Comparison of ENCODE assay signal across 8 mouse cellular contexts in the genomic region with DNA sequence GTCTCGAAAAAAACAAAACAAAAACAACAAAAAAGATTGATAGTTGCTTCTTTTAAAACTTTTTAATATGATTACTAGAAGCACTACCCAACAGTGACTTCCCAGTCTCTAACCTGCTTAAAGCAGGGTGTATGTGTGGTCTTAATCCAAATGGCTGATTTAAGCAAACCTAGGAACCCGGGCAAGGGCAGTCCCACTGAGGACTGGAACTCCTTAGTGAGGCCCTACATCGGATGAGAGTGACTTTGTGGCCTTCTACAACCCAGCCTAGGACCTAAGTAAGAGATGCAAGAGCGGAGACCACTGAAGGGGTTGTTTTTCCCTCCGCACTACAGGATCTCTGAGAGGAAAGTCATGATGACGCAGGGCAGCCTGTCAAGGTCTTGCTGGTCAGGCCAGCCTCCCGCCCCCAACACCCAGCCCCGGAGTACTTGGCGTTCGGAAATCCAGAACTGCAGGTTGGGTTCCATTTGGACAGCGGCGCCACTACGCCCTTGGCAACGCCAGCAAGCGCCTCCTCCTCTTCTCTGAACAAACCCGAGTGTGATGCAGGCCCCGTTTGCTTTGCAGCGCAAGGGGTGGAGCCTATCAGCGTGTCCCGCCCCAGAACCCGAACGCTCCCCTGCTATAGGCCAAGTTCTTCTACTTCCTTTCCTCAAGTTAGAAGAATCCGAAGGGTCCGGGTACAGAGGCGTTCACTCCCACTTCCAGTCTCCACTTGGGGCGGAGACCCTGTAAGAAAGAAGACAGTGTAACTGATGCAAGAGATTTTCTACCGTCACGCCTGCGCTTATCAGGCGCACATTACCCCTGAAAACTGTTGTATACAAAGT. TPM values are rescaled to one million over a fixed set of nuclear protein-coding genes. Genes with fewer than 3 reads are reported as not detected.
DNase-seq lines count a peak whose midpoint lies in the region; ATAC-seq and TF ChIP-seq lines count a peak whose summit lies in the region.

A gene (minus strand): TSS at position 612 of the 833 bp plus-strand sequence.

- peak within 1 kb of the TSS; percentile 87 for H3K4me2 ChIP-seq in heart, embryonic 12.5 days
- peak within 1 kb of the TSS; percentile 71 for H3K4me2 ChIP-seq in kidney, postnatal 0 days (ENCODE audit: low read length)
- H3K4me2 ChIP-seq in liver, embryonic 11.5 days: peak within 1 kb of the TSS; percentile 84
- peak within 1 kb of the TSS; percentile 51 for H3K4me2 ChIP-seq in stomach, embryonic 14.5 days (replicated peaks; ENCODE audit: low read depth, low read length)

- 4% methylated on average over 30 of the region's 30 CpGs for WGBS in heart, embryonic 12.5 days
- 3% methylated on average over 30 of the region's 30 CpGs for WGBS in kidney, postnatal 0 days
- 3% methylated on average over 30 of the region's 30 CpGs for WGBS in liver, embryonic 11.5 days
- WGBS in stomach, embryonic 14.5 days: 3% methylated on average over 30 of the region's 30 CpGs

- H3K27ac ChIP-seq in heart, embryonic 12.5 days (ENCODE audit: poor library complexity, severe bottlenecking): peak within 1 kb of the TSS; percentile 69
- H3K27ac ChIP-seq in kidney, postnatal 0 days: peak within 1 kb of the TSS; percentile 72
- peak within 1 kb of the TSS; percentile 39; the same call in 1 of the 2 replicates for H3K27ac ChIP-seq in liver, embryonic 11.5 days (ENCODE audit: low read depth, low read length)
- H3K27ac ChIP-seq in stomach, embryonic 14.5 days (ENCODE audit: low read length): peak within 1 kb of the TSS; percentile 39; the same call in 1 of the 2 replicates

- H3K9me3 ChIP-seq in erythroblast, embryonic 14.5 days (ENCODE audit: control insufficient read depth, low read length): no peaks in the 10 kb centered on the region
- no peaks in the 10 kb centered on the region for H3K9me3 ChIP-seq in heart, embryonic 12.5 days (replicated peaks)
- H3K9me3 ChIP-seq in kidney, postnatal 0 days (replicated peaks; ENCODE audit: low read length): no peaks in the 10 kb centered on the region
- H3K9me3 ChIP-seq in liver, embryonic 11.5 days (ENCODE audit: control insufficient read depth, low read length): no peaks in the 10 kb centered on the region
- H3K9me3 ChIP-seq in stomach, embryonic 14.5 days (ENCODE audit: control insufficient read depth, low read depth, low read length): no peaks in the 10 kb centered on the region

- peak within 1 kb of the TSS; percentile 14 for H3ac ChIP-seq in C2C12 (ENCODE audit: control insufficient read depth, insufficient read length, low read depth)

- H3K36me3 ChIP-seq in C2C12 (ENCODE audit: control insufficient read depth, insufficient read depth): peaks cover 18% of the 10 kb centered on the region
- H3K36me3 ChIP-seq in erythroblast, embryonic 14.5 days (ENCODE audit: control insufficient read depth): peaks cover 49% of the 10 kb centered on the region
- peaks cover 20% of the 10 kb centered on the region for H3K36me3 ChIP-seq in heart, embryonic 12.5 days
- H3K36me3 ChIP-seq in kidney, postnatal 0 days (ENCODE audit: insufficient read depth, low read length): peaks cover 16% of the 10 kb centered on the region
- H3K36me3 ChIP-seq in liver, embryonic 11.5 days (ENCODE audit: control insufficient read depth, insufficient read depth, low read length): peaks cover 8% of the 10 kb centered on the region; the same call in 1 of the 2 replicates
- H3K36me3 ChIP-seq in stomach, embryonic 14.5 days (ENCODE audit: control insufficient read depth, insufficient read depth, low read length): peaks cover 5% of the 10 kb centered on the region; the same call in 1 of the 2 replicates

- no peak; the same call in 1 of the 2 replicates for TF ChIP-seq POLR2A in brain, embryonic 14.5 days (IDR thresholded peaks at IDR 0.05; ENCODE audit: borderline replicate concordance, extremely low read depth, insufficient read depth, insufficient read length, poor library complexity, severe bottlenecking)

- peak within 1 kb of the TSS; percentile 79 for H3K9ac ChIP-seq in heart, embryonic 12.5 days
- H3K9ac ChIP-seq in kidney, postnatal 0 days (ENCODE audit: low read depth, low read length): peak within 1 kb of the TSS; percentile 62
- H3K9ac ChIP-seq in liver, embryonic 11.5 days (ENCODE audit: low read depth, low read length): peak within 1 kb of the TSS; percentile 70
- H3K9ac ChIP-seq in stomach, embryonic 14.5 days (replicated peaks; ENCODE audit: low read depth, low read length): peak within 1 kb of the TSS; percentile 37

- H3K79me3 ChIP-seq in C2C12 (ENCODE audit: low read depth): peaks cover 1% of the 10 kb centered on the region

- H3K27me3 ChIP-seq in C2C12 (ENCODE audit: control insufficient read depth, insufficient read depth, insufficient read length): no peaks in the 10 kb centered on the region
- no peaks in the 10 kb centered on the region for H3K27me3 ChIP-seq in erythroblast, embryonic 14.5 days (ENCODE audit: control insufficient read depth)
- no peaks in the 10 kb centered on the region for H3K27me3 ChIP-seq in heart, embryonic 12.5 days (replicated peaks)
- no peaks in the 10 kb centered on the region for H3K27me3 ChIP-seq in kidney, postnatal 0 days (ENCODE audit: insufficient read depth, low read length)
- no peaks in the 10 kb centered on the region for H3K27me3 ChIP-seq in liver, embryonic 11.5 days (replicated peaks; ENCODE audit: control insufficient read depth, insufficient read depth, low read length)
- no peaks in the 10 kb centered on the region for H3K27me3 ChIP-seq in stomach, embryonic 14.5 days (ENCODE audit: control insufficient read depth, insufficient read depth, low read length)

- H3K4me1 ChIP-seq in erythroblast, embryonic 14.5 days (ENCODE audit: control insufficient read depth): peaks cover 27% of the 10 kb centered on the region
- H3K4me1 ChIP-seq in heart, embryonic 12.5 days (replicated peaks): peaks cover 8% of the 10 kb centered on the region; the same call in 1 of the 2 replicates
- no peaks in the 10 kb centered on the region for H3K4me1 ChIP-seq in kidney, postnatal 0 days (replicated peaks; ENCODE audit: insufficient read depth, low read length)
- H3K4me1 ChIP-seq in liver, embryonic 11.5 days (replicated peaks; ENCODE audit: control insufficient read depth, insufficient read depth, low read length): no peaks in the 10 kb centered on the region
- H3K4me1 ChIP-seq in stomach, embryonic 14.5 days (ENCODE audit: control insufficient read depth, insufficient read depth, low read length): no peaks in the 10 kb centered on the region

- H3K4me3 ChIP-seq in C2C12 (ENCODE audit: insufficient read depth, poor library complexity, severe bottlenecking): peak within 1 kb of the TSS; percentile 18
- peak within 1 kb of the TSS; percentile 71 for H3K4me3 ChIP-seq in erythroblast, embryonic 14.5 days (replicated peaks)
- H3K4me3 ChIP-seq in heart, embryonic 12.5 days: peak within 1 kb of the TSS; percentile 77
- peak within 1 kb of the TSS; percentile 58 for H3K4me3 ChIP-seq in kidney, postnatal 0 days (replicated peaks; ENCODE audit: low read depth, low read length)
- H3K4me3 ChIP-seq in liver, embryonic 11.5 days (ENCODE audit: low read depth, low read length): peak within 1 kb of the TSS; percentile 63
- peak within 1 kb of the TSS; percentile 43 for H3K4me3 ChIP-seq in stomach, embryonic 14.5 days (ENCODE audit: low read depth, low read length)

- TF ChIP-seq CTCF in C2C12 (IDR thresholded peaks at IDR 0.05; ENCODE audit: control insufficient read depth, insufficient read depth, insufficient read length): no peak
- TF ChIP-seq CTCF in brain, embryonic 14.5 days (IDR thresholded peaks at IDR 0.05; ENCODE audit: borderline replicate concordance, extremely low read depth, insufficient read depth, insufficient read length): no peak
- peak; percentile 13; the same call in 1 of the 2 replicates for TF ChIP-seq CTCF in kidney, postnatal 0 days (IDR thresholded peaks at IDR 0.05; ENCODE audit: low read depth)

- peak; percentile 98 for DNase-seq in brain, embryonic 14.5 days (ENCODE audit: low read depth)
- DNase-seq in kidney, postnatal 0 days (ENCODE audit: low spot score): peak; percentile 99
- DNase-seq in liver, embryonic 11.5 days (ENCODE audit: low spot score): peak; percentile 85
- peak; percentile 93 for DNase-seq in naive thymus-derived CD4-positive, alpha-beta T cell, adult 2 months (ENCODE audit: low read depth)

- peak; percentile 97 for ATAC-seq in heart, embryonic 12.5 days (ENCODE audit: insufficient number of reproducible peaks, low FRiP score)
- ATAC-seq in kidney, postnatal 0 days (replicated peaks; ENCODE audit: low FRiP score, low read depth): peak; percentile 99
- ATAC-seq in liver, embryonic 11.5 days (replicated peaks; ENCODE audit: low FRiP score): peak; percentile 98
- peak; percentile 99 for ATAC-seq in stomach, embryonic 14.5 days (ENCODE audit: insufficient number of reproducible peaks, insufficient read depth, low FRiP score, low read depth)

- no peaks in the 10 kb centered on the region for H3K79me2 ChIP-seq in C2C12 (ENCODE audit: control insufficient read depth, insufficient read depth)

TF ChIP-seq in C2C12, 6 proteins besides CTCF, POLR2A, EP300 and RAD21:
- TF ChIP-seq MAX (IDR thresholded peaks at IDR 0.05) (peak; percentile 14), FOSL1 (IDR thresholded peaks at IDR 0.05; ENCODE audit: insufficient read depth, low read length, poor library complexity, severe bottlenecking) (no peak)

RNA-seq across cellular contexts. Expression of the gene that starts here (rescaled TPM):
- 1.8 TPM for polyA plus RNA-seq in C2C12 (2012; fragmentation: generic; extraction: Trizol)
- 7.6 and 9.3 TPM in 2 replicates for polyA plus RNA-seq in brain, embryonic 14.5 days (2012; rRNA removed)
- polyA plus RNA-seq in erythroblast, embryonic 14.5 days (2012): 0.04 TPM in 1 of 2 replicates, not detected in the other
- 7.2 and 7.4 TPM in 2 replicates for polyA plus RNA-seq in heart, embryonic 12.5 days (2016; fragmentation: Nextera tagmentation; extraction: Ambion mirVana)
- 8.3 and 8.7 TPM in 2 replicates for polyA plus RNA-seq in kidney, postnatal 0 days (2015; fragmentation: Nextera tagmentation; extraction: Ambion mirVana)
- 3.6 and 4.2 TPM in 2 replicates for polyA plus RNA-seq in liver, embryonic 11.5 days (2014; fragmentation: Nextera tagmentation; extraction: Ambion mirVana)
- 6.3 and 7.6 TPM in 2 replicates for polyA plus RNA-seq in stomach, embryonic 14.5 days (2014; fragmentation: Nextera tagmentation; extraction: Ambion mirVana)

Comparison
In these comparisons a context has a peak if more than half of its experiments do, and no peak if none do; other contexts are left out.
1. Peak in every context shown above with its lines: DNase-seq, ATAC-seq, H3K4me3 ChIP-seq and H3K27ac ChIP-seq.
2. H3K4me3 ChIP-seq: peak in every context shown above with its lines; median percentile 77 in heart, embryonic 12.5 days; 71 in erythroblast, embryonic 14.5 days; 63 in liver, embryonic 11.5 days; 58 in kidney, postnatal 0 days; 43 in stomach, embryonic 14.5 days; 18 in C2C12.